Mouse (Mus musculus): ENCODE data around the gene Prss32. TPM values are rescaled to one million over a fixed set of nuclear protein-coding genes. Genes with fewer than 3 reads are reported as not detected.

The Prss32 gene
- polyA plus RNA-seq, 1 experiment from 2014 or later: 14.5 TPM

GRCm38 (mm10) chr17:23854229-23854765, 10.6 kb downstream of the Prss32 start:
- Histone ChIP-seq H3K27ac (ENCODE audit: low read length) (no peak overlapping the region), H3K9me3 (ENCODE audit: control insufficient read depth, low read length) (no peaks in the 10 kb centered on the region), H3K9ac (ENCODE audit: low read depth, low read length) (no peak overlapping the region), H3K27me3 (replicated peaks; ENCODE audit: control insufficient read depth, insufficient read depth, low read length) (no peaks in the 10 kb centered on the region), H3K4me3 (ENCODE audit: low read length) (no peak overlapping the region), H3K4me1 (ENCODE audit: control insufficient read depth, insufficient read depth, low read length) (0 out of 2 replicates have a peak, but pooled peaks cover 2% of the 10 kb centered on the region), H3K36me3 (ENCODE audit: control insufficient read depth, insufficient read depth, low read length) (no peaks in the 10 kb centered on the region), H3K4me2 (ENCODE audit: low read depth, low read length) (no peak overlapping the region)
- WGBS: 85% methylated on average over 10 of the region's 10 CpGs
- no peak for ATAC-seq

- H3K4me1 ChIP-seq (ENCODE audit: control insufficient read depth, insufficient read depth, low read length): 0 out of 2 replicates have a peak, but pooled peaks cover 2% of the 10 kb centered on the region
- no peaks in the 10 kb centered on the region for H3K36me3 ChIP-seq (ENCODE audit: control insufficient read depth, insufficient read depth, low read length)
- ATAC-seq: no peak
- no peak overlapping the region for H3K4me2 ChIP-seq (ENCODE audit: low read depth, low read length)
- no peak overlapping the region for H3K27ac ChIP-seq (ENCODE audit: low read length)
- H3K27me3 ChIP-seq (replicated peaks; ENCODE audit: control insufficient read depth, insufficient read depth, low read length): no peaks in the 10 kb centered on the region
- 88% methylated on average over 6 of the region's 6 CpGs for WGBS
- H3K9ac ChIP-seq (ENCODE audit: low read depth, low read length): no peak overlapping the region
- no peaks in the 10 kb centered on the region for H3K9me3 ChIP-seq (ENCODE audit: control insufficient read depth, low read length)
- H3K4me3 ChIP-seq (ENCODE audit: low read length): no peak overlapping the region
Observed at GRCm38 (mm10) chr17:23857193-23857592, 13.5 kb downstream of the Prss32 start.

GRCm38 (mm10) chr17:23857913-23858312, 14.3 kb downstream of the Prss32 start:
- H3K9ac ChIP-seq (ENCODE audit: low read depth, low read length): no peak overlapping the region
- no peaks in the 10 kb centered on the region for H3K9me3 ChIP-seq (ENCODE audit: control insufficient read depth, low read length)
- ATAC-seq: peak; percentile 63; the same call in 1 of the 2 replicates
- 49% methylated on average over 2 of the region's 2 CpGs for WGBS
- no peak overlapping the region for H3K4me3 ChIP-seq (ENCODE audit: low read length)
- H3K4me1 ChIP-seq (ENCODE audit: control insufficient read depth, insufficient read depth, low read length): 0 out of 2 replicates have a peak, but pooled peaks cover 2% of the 10 kb centered on the region
- H3K36me3 ChIP-seq (ENCODE audit: control insufficient read depth, insufficient read depth, low read length): no peaks in the 10 kb centered on the region
- no peak overlapping the region for H3K4me2 ChIP-seq (ENCODE audit: low read depth, low read length)
- no peaks in the 10 kb centered on the region for H3K27me3 ChIP-seq (replicated peaks; ENCODE audit: control insufficient read depth, insufficient read depth, low read length)
- no peak overlapping the region for H3K27ac ChIP-seq (ENCODE audit: low read length)

- Histone ChIP-seq H3K4me1 (ENCODE audit: control insufficient read depth, insufficient read depth, low read length) (no peaks in the 10 kb centered on the region), H3K4me3 (ENCODE audit: low read length) (no peak overlapping the region), H3K9ac (ENCODE audit: low read depth, low read length) (no peak overlapping the region), H3K36me3 (ENCODE audit: control insufficient read depth, insufficient read depth, low read length) (no peaks in the 10 kb centered on the region), H3K9me3 (ENCODE audit: control insufficient read depth, low read length) (no peaks in the 10 kb centered on the region; the same call in 1 of the 2 replicates), H3K27ac (ENCODE audit: low read length) (no peak overlapping the region), H3K4me2 (ENCODE audit: low read depth, low read length) (no peak overlapping the region), H3K27me3 (replicated peaks; ENCODE audit: control insufficient read depth, insufficient read depth, low read length) (no peaks in the 10 kb centered on the region)
- WGBS: 89% methylated on average over 4 of the region's 4 CpGs
- ATAC-seq: no peak
Observed at GRCm38 (mm10) chr17:23862926-23863325, 19.3 kb downstream of the Prss32 start.

- Histone ChIP-seq H3K36me3 (ENCODE audit: control insufficient read depth, insufficient read depth, low read length) (no peaks in the 10 kb centered on the region), H3K4me2 (ENCODE audit: low read depth, low read length) (no peak within 1 kb of the TSS), H3K9ac (ENCODE audit: low read depth, low read length) (no peak within 1 kb of the TSS), H3K27ac (ENCODE audit: low read length) (no peak within 1 kb of the TSS), H3K27me3 (replicated peaks; ENCODE audit: control insufficient read depth, insufficient read depth, low read length) (no peaks in the 10 kb centered on the region), H3K4me1 (ENCODE audit: control insufficient read depth, insufficient read depth, low read length) (no peaks in the 10 kb centered on the region), H3K4me3 (ENCODE audit: low read length) (no peak within 1 kb of the TSS), H3K9me3 (ENCODE audit: control insufficient read depth, low read length) (no peaks in the 10 kb centered on the region; the same call in 1 of the 2 replicates)
- WGBS: 89% methylated on average over 15 of the region's 15 CpGs
- no peak for ATAC-seq
Observed at GRCm38 (mm10) chr17:23867756-23868155, 24.1 kb downstream of the Prss32 start, which contains the start of gene Prss21. Gene Prss21, plus strand, starts transcription at chr17:23868056.

- H3K36me3 ChIP-seq (ENCODE audit: control insufficient read depth, insufficient read depth, low read length): no peaks in the 10 kb centered on the region
- H3K9me3 ChIP-seq (ENCODE audit: control insufficient read depth, low read length): no peaks in the 10 kb centered on the region; the same call in 1 of the 2 replicates
- no peak overlapping the region for H3K27ac ChIP-seq (ENCODE audit: low read length)
- H3K4me2 ChIP-seq (ENCODE audit: low read depth, low read length): no peak overlapping the region
- 92% methylated on average over 11 of the region's 11 CpGs for WGBS
- H3K4me1 ChIP-seq (ENCODE audit: control insufficient read depth, insufficient read depth, low read length): no peaks in the 10 kb centered on the region
- no peak overlapping the region for H3K4me3 ChIP-seq (ENCODE audit: low read length)
- H3K27me3 ChIP-seq (replicated peaks; ENCODE audit: control insufficient read depth, insufficient read depth, low read length): no peaks in the 10 kb centered on the region
- no peak for ATAC-seq
- H3K9ac ChIP-seq (ENCODE audit: low read depth, low read length): no peak overlapping the region
Observed at GRCm38 (mm10) chr17:23868513-23868912, 24.9 kb downstream of the Prss32 start.

GRCm38 (mm10) chr17:23873884-23874856, 30.5 kb downstream of the Prss32 start:
- Histone ChIP-seq H3K4me2 (ENCODE audit: low read depth, low read length) (no peak overlapping the region), H3K9ac (ENCODE audit: low read depth, low read length) (0 out of 2 replicates have a peak overlapping the region, but pooled peaks have one; percentile 9), H3K9me3 (ENCODE audit: control insufficient read depth, low read length) (no peaks in the 10 kb centered on the region), H3K36me3 (ENCODE audit: control insufficient read depth, insufficient read depth, low read length) (no peaks in the 10 kb centered on the region), H3K4me3 (ENCODE audit: low read length) (no peak overlapping the region), H3K27me3 (replicated peaks; ENCODE audit: control insufficient read depth, insufficient read depth, low read length) (no peaks in the 10 kb centered on the region), H3K27ac (ENCODE audit: low read length) (no peak overlapping the region), H3K4me1 (ENCODE audit: control insufficient read depth, insufficient read depth, low read length) (peaks cover 3% of the 10 kb centered on the region; the same call in 1 of the 2 replicates)
- WGBS: 41% methylated on average over 8 of the region's 8 CpGs
- peak; percentile 31 for ATAC-seq

GRCm38 (mm10) chr17:23876741-23877140, 33.1 kb downstream of the Prss32 start:
- H3K4me1 ChIP-seq (ENCODE audit: control insufficient read depth, insufficient read depth, low read length): peaks cover 3% of the 10 kb centered on the region; the same call in 1 of the 2 replicates
- no peaks in the 10 kb centered on the region for H3K27me3 ChIP-seq (replicated peaks; ENCODE audit: control insufficient read depth, insufficient read depth, low read length)
- H3K36me3 ChIP-seq (ENCODE audit: control insufficient read depth, insufficient read depth, low read length): no peaks in the 10 kb centered on the region
- no peaks in the 10 kb centered on the region for H3K9me3 ChIP-seq (ENCODE audit: control insufficient read depth, low read length)
- no peak overlapping the region for H3K9ac ChIP-seq (ENCODE audit: low read depth, low read length)
- H3K4me3 ChIP-seq (ENCODE audit: low read length): no peak overlapping the region
- no peak overlapping the region for H3K4me2 ChIP-seq (ENCODE audit: low read depth, low read length)
- H3K27ac ChIP-seq (ENCODE audit: low read length): no peak overlapping the region
- ATAC-seq: peak; percentile 37; the same call in 1 of the 2 replicates
- WGBS: 63% methylated on average over 3 of the region's 3 CpGs

GRCm38 (mm10) chr17:23877166-23877565, 33.5 kb downstream of the Prss32 start:
- Histone ChIP-seq H3K9ac (ENCODE audit: low read depth, low read length) (no peak overlapping the region), H3K27ac (ENCODE audit: low read length) (no peak overlapping the region)
- ATAC-seq: no peak

More at GRCm38 (mm10) chr17:23877166-23877565, 33.5 kb downstream of the Prss32 start:
- H3K4me2 ChIP-seq (ENCODE audit: low read depth, low read length): no peak overlapping the region
- H3K4me1 ChIP-seq (ENCODE audit: control insufficient read depth, insufficient read depth, low read length): peaks cover 3% of the 10 kb centered on the region; the same call in 1 of the 2 replicates
- 72% methylated on average over 2 of the region's 2 CpGs for WGBS
- no peaks in the 10 kb centered on the region for H3K27me3 ChIP-seq (replicated peaks; ENCODE audit: control insufficient read depth, insufficient read depth, low read length)
- no peaks in the 10 kb centered on the region for H3K9me3 ChIP-seq (ENCODE audit: control insufficient read depth, low read length)
- H3K36me3 ChIP-seq (ENCODE audit: control insufficient read depth, insufficient read depth, low read length): no peaks in the 10 kb centered on the region
- H3K4me3 ChIP-seq (ENCODE audit: low read length): no peak overlapping the region
